22 mouse cellular contexts compared by ENCODE assay signal in the genomic region with DNA sequence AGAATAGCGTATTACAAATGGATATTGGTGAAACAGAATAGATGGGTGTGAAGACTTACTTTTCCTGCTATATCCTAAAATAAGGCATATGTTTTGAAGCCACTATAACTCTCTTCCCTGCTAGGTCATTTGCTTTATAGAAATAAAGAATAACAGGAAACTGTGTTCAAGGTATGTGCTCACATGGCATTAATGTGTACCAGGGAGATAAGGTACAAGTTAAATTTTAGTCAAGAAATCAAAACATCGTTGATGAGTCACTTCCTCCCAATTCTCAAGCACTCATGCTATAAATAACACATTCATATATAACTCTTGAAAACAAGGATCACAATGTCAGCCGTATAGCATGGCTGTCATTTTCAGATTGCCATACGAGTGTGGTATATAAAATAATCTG.
DNase-seq lines count a peak whose midpoint lies in the region; ATAC-seq lines count a peak whose summit lies in the region.
"Had no signal": no experiment of that assay in that cellular context is flagged by ENCODE, and none has a peak within 500 bp of the region (broad histone marks: within the 10 kb centered on the region; RNA-seq: fewer than 3 reads in every experiment).

No protein-coding gene starts in this region.

- no peaks in the 10 kb centered on the region for H3K27me3 ChIP-seq in kidney, embryonic 16.5 days (ENCODE audit: insufficient read depth, low read length)
- H3K27me3 ChIP-seq in lung, embryonic 16.5 days (ENCODE audit: control insufficient read depth, insufficient read depth, low read depth, low read length) = no peaks in the 10 kb centered on the region
- H3K27me3 ChIP-seq: embryonic facial prominence, embryonic 13.5 days; heart, embryonic 12.5 days; hindbrain, embryonic 12.5 days had no signal

- H3K4me2 ChIP-seq in kidney, embryonic 16.5 days (replicated peaks; ENCODE audit: low read depth, low read length) = no peak overlapping the region
- H3K4me2 ChIP-seq in lung, embryonic 16.5 days (ENCODE audit: low read depth, low read length) = no peak overlapping the region
- H3K4me2 ChIP-seq: embryonic facial prominence, embryonic 13.5 days; forebrain, embryonic 12.5 days; heart, embryonic 12.5 days; hindbrain, embryonic 12.5 days had no signal

- no peak overlapping the region for H3K9ac ChIP-seq in kidney, embryonic 16.5 days (replicated peaks; ENCODE audit: low read length)
- H3K9ac ChIP-seq in lung, embryonic 16.5 days (ENCODE audit: low read length) = no peak overlapping the region
- H3K9ac ChIP-seq: embryonic facial prominence, embryonic 13.5 days; forebrain, embryonic 12.5 days; heart, embryonic 12.5 days; hindbrain, embryonic 12.5 days had no signal

- no peaks in the 10 kb centered on the region for H3K9me3 ChIP-seq in kidney, embryonic 16.5 days (ENCODE audit: low read length)
- H3K9me3 ChIP-seq in lung, embryonic 16.5 days (ENCODE audit: control insufficient read depth, low read length) = no peaks in the 10 kb centered on the region
- H3K9me3 ChIP-seq: embryonic facial prominence, embryonic 13.5 days; forebrain, embryonic 12.5 days; heart, embryonic 12.5 days; hindbrain, embryonic 12.5 days had no signal

- ATAC-seq in kidney, embryonic 16.5 days (ENCODE audit: low FRiP score, low TSS enrichment) = peak; percentile 57
- ATAC-seq in lung, embryonic 16.5 days (ENCODE audit: low read depth) = peak; percentile 78
- ATAC-seq in common myeloid progenitor, adult 5-6 weeks (replicated peaks; ENCODE audit: low read depth, poor library complexity, severe bottlenecking) = peak; percentile 47; the same call in 1 of the 2 replicates
- peak; percentile 20; the same call in 1 of the 2 replicates for ATAC-seq in megakaryocyte progenitor cell, adult 5-6 weeks (replicated peaks; ENCODE audit: poor library complexity)
- ATAC-seq: activated CD4-positive, CD25-positive, alpha-beta regulatory T cell, adult 4 months; forebrain, embryonic 16.5 days; hindbrain, embryonic 16.5 days; Patski had no signal

- no peak overlapping the region for H3K27ac ChIP-seq in kidney, embryonic 16.5 days (ENCODE audit: low read length)
- H3K27ac ChIP-seq in lung, embryonic 16.5 days (ENCODE audit: low read length) = no peak overlapping the region
- H3K27ac ChIP-seq: embryonic facial prominence, embryonic 13.5 days; forebrain, embryonic 12.5 days; heart, adult 2 months; hindbrain, embryonic 12.5 days had no signal

- no peak overlapping the region for H3K4me3 ChIP-seq in kidney, embryonic 16.5 days (ENCODE audit: low read length)
- H3K4me3 ChIP-seq in lung, embryonic 16.5 days (ENCODE audit: low read length) = no peak overlapping the region
- H3K4me3 ChIP-seq: embryonic facial prominence, embryonic 13.5 days; forebrain, embryonic 12.5 days; heart, adult 2 months; heart, embryonic 12.5 days; hindbrain, embryonic 12.5 days had no signal

- no peak for DNase-seq in kidney, adult 8-10 months
- DNase-seq in lung, adult 18-20 months = no peak
- no peak for DNase-seq in layer of hippocampus, postnatal 14 days (ENCODE audit: low spot score in 2 of 2)
- DNase-seq in MN1 (ENCODE audit: low spot score) = no peak
- DNase-seq: adrenal gland, postnatal 14 days; cerebellum, adult 8-10 months; cerebellum, postnatal 25 days; gastrocnemius, postnatal 10 days; heart, adult 2 months; heart, postnatal 36 days had no signal

- no peaks in the 10 kb centered on the region for H3K36me3 ChIP-seq in kidney, embryonic 16.5 days (ENCODE audit: insufficient read depth, low read length)
- H3K36me3 ChIP-seq in lung, embryonic 16.5 days (ENCODE audit: control insufficient read depth, insufficient read depth, low read length) = no peaks in the 10 kb centered on the region
- H3K36me3 ChIP-seq: embryonic facial prominence, embryonic 13.5 days; forebrain, embryonic 12.5 days; heart, embryonic 12.5 days; hindbrain, embryonic 12.5 days had no signal

- no peaks in the 10 kb centered on the region for H3K4me1 ChIP-seq in kidney, embryonic 16.5 days (ENCODE audit: insufficient read depth, low read length)
- H3K4me1 ChIP-seq in lung, embryonic 16.5 days (replicated peaks; ENCODE audit: control insufficient read depth, insufficient read depth, low read length) = no peaks in the 10 kb centered on the region
- H3K4me1 ChIP-seq: embryonic facial prominence, embryonic 13.5 days; forebrain, embryonic 12.5 days; heart, embryonic 12.5 days; hindbrain, embryonic 12.5 days had no signal

- 64% methylated on average over 4 of the region's 4 CpGs for WGBS in kidney, embryonic 16.5 days
- 56% methylated on average over 4 of the region's 4 CpGs for WGBS in lung, embryonic 16.5 days

Comparison
In these comparisons a context has a peak if more than half of its experiments do, and no peak if none do; other contexts are left out.
1. ATAC-seq: peak in every context shown above with its lines; median percentile 78 in lung, embryonic 16.5 days; 57 in kidney, embryonic 16.5 days; 47 in common myeloid progenitor, adult 5-6 weeks; 20 in megakaryocyte progenitor cell, adult 5-6 weeks.